Mouse (Mus musculus) adipocyte (in vitro differentiated cells): ENCODE measurements at regions not wholly inside any gene's neighbourhood (a gene's known extent, or its start where the extent isn't known, plus 50 kb on each side); places are given as distances from the start of the nearest gene placed in this dataset.

ENCODE experiments used
- DNase-seq: peaks from one replicate; pipeline ENCODE4 v3.0.0-alpha.2; 2016; ENCODE audit warnings: low spot score

GRCm38 (mm10) chr13:28898900-28899299, 54.6 kb downstream of the Sox4 start:
- DNase-seq = no peak

DNA sequence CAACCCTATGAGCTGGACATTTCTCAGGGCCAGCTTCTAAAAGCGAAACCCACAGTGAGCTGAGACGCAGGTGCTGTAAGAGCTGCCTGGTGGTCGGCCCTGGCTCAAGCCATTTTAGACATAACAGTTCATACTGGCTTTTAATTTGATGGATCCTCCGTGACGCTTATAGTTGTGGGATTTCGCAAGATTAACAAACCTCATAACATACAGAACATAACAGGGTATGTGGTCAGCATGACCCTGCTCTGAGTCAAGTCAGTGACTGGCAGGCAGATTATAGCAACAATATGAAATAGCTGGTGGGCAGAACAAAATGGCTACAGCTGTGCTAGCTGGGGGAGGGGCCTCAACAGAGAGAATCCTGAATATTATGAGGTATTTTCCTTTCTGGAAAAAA, 60.6 kb downstream of the Sox4 start:
- no peak for DNase-seq

GRCm38 (mm10) chr13:28887098-28887497, 66.4 kb downstream of the Sox4 start:
- DNase-seq = no peak

GRCm38 (mm10) chr13:28886691-28887090, 66.8 kb downstream of the Sox4 start:
- DNase-seq = no peak

GRCm38 (mm10) chr13:28885083-28886037, 68.2 kb downstream of the Sox4 start:
- no peak for DNase-seq

- no peak for DNase-seq
Measured at GRCm38 (mm10) chr13:28884191-28884820, 69.2 kb downstream of the Sox4 start.

DNA sequence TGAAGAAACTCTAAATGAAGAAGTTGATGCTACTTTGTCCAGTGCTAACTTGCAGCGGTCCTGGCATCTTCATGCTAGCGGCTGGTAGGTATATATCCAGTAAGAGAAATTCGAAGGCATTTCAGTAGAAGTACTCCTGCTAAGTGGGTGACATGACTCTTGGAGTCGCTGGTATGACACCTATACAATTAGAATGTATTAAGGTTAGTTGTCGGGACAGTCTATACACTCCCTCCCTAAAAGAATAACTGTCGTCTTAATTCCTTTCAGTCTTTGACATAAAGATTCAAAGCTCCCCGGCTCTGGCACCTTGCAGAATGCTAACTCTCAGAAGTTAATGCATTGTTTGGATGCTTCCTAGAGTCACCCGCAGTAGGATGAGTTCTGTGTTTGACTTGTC, 70.1 kb downstream of the Sox4 start:
- DNase-seq = no peak

DNA sequence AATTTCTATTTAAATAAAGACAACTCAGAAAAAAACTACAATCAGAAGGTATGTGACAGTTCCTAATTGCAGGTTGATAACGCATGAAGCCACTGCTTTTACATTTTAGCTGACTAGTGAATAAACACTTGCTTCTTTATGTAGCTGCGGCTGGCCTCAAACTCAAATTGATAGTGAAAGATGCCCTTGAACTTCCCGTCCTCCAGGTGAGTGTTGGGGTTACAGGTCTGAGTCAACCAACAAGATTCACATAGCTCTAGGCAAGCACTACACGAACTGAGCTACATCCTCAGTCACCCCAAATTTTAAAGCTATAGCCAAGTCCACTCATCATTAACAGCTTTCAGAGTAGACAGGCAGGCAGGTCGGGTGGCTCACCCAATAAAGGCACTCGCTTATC, 72.6 kb downstream of the Sox4 start:
- no peak for DNase-seq

- DNase-seq = no peak
Measured at GRCm38 (mm10) chr13:28878692-28879091, 74.8 kb downstream of the Sox4 start.

DNA sequence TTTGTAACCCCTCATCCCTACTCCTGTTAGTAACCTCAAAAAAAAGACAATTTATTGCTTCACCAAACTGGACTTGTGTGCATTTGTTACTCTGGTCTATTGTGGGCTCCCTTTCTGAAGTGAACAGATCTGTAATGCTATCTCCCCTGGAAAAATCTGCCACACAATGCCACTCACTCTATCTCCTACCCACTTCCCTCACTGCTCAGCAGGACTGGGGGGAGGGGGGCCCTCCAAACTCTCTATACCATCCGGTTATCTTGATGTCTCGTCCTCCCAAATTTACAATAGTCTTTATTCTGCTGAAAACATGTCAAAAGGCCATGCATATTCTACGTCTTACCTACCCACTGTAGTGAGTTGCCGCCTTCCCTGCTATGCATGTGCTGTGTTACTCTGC, 76.7 kb downstream of the Sox4 start:
- DNase-seq = no peak

DNA sequence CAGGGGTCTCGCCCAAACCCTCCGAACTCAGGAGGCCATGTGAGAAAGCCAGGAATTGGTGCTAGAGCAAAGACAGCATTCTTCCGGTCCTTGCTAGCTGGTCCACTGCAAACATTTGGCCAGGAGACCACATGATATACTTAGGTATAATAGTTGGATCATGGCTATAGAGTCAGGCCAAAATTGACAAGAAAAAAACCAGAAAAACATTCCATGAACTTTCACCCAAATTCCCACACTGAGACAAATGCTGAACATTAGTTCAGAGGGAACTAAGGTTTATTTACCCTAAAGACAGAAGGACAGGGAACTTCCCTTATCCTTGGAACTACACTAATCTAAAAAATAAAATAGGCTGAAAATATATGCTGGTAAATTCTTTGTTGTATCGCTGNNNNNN, 82.8 kb downstream of the Sox4 start:
- peak; percentile 57 for DNase-seq

DNA sequence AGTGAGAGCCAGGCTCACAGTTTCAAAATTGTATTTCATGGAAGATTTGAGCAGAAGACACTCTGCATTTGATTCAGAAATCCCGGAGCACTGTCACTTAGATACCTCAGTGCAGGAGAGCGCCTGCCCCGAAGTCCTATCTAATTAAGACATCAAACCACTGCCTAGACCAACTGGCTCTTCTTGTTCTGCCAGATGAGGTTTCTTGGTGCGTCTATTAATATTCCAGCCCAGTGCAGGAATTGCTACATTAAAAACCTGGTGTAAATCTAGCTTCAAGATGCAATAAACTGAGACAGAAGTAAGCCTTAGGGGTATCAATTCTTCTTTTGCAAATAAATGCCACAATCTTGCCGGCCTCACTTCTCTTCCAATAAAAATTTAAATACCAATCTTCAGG, 86.3 kb downstream of the Sox4 start:
- no peak for DNase-seq

GRCm38 (mm10) chr13:28866686-28867085, 86.8 kb downstream of the Sox4 start:
- no peak for DNase-seq

DNA sequence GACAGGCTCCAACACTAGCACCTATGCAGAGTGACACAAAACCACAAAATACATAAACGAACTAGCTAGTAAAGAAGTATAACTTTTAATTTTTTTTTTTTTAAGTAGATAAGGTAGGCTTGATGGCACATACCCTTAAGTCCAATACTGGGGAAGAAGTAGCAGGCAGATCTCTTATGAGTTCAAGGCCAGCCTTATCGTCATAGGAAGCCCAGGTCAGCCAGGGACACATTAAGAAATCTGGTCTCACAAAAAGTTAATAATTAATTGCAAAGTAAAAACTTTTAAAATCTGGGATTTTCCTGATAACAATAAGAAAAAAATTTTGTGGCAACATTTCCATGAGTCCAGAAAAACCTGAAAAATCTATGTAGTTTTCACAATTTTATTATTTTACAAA, 92.9 kb downstream of the Sox4 start:
- no peak for DNase-seq

- no peak for DNase-seq
Measured at GRCm38 (mm10) chr13:28859829-28860427, 93.6 kb downstream of the Sox4 start.

DNA sequence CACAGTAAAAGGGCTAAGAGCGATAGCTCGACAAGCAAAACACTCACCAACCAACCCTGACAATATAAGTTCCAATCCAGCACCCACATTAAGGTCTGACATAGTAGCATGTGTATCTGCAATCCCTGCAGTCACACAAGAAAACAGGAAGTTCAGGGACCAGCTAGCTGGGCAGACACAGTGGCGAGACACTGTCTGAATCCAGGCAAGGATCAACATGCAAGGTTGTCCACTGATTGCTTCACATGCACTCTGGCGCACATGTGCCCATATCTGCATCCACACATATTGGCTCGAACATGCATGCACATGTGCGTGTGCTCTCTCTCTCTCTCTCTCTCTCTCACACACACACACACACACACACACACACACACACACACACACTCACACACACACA, 95.5 kb downstream of the Sox4 start:
- DNase-seq = no peak

DNA sequence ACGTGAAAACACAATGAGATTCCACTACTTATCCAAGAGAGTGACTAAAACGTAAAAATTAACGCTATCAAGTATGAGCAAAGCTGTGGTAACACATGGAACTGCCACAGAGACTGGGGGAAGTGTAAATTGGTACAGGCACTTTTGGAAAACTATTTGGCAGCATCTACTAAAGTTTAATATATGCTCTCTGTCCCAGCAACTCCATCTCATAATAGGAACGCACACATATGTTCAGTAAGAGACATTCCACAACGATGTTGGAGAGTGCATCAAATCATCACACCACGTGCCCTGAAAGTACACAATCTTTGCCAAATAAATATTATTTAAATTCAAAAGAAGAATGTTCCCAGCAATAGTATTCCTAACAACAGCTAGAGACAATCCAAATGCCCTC, 96.3 kb downstream of the Sox4 start:
- DNase-seq = no peak

DNA sequence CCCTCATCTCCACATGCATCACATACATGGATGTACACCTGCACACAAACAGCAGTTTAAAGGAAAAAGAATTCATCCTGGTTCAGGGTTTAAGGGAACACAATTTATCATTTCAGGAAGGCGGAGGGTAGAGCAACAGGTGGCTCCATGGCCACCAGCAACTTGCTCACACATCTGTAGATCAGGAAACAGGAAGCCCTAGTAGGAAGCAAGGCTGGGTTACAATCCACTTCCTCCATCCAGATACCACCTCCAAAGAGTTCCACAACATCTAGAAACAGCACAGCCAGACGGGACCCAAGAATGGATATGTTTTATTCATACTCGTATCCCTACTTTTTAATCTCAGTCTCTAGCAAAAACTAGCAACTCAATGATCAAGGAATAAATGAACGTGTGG, 97.0 kb downstream of the Sox4 start:
- DNase-seq = no peak

DNA sequence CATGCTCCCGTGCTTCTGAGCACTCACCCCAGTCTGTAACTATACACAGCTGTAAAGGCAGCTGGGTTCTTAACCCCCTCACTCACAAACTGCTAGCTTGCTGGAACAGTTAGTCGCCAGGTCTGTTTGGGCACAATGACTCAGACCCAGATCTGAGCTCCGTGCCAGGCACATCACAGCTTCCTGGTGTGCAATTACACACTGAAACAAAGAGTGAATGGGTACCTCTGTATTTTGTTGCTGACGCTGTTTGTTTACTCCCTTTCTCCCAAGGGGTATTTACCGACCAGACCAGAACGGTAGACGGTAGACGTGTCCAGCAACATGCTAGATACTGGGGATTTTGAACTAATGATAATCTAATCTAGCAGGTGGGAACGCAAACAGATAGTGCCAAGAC, 99.3 kb downstream of the Sox4 start:
- no peak for DNase-seq

DNA sequence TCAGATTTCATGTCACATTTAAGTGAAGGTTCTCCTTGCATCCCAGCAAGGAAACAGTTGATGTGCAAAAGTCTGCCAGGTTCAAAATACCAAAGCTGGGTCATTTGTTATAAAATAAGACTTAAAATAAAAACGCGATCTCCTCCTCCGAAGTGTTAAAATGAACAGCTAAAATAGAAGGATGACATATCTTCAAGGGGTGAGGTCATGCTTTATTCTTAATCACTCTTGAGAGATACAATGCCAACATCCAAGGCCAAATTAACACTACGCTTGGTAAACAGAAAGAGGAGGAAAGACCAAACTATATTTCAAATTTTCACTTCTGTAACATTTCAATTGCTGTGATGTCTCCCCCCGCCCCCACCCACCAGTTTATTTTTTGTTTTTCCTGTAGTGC, 105.2 kb downstream of the Sox4 start:
- no peak for DNase-seq

DNA sequence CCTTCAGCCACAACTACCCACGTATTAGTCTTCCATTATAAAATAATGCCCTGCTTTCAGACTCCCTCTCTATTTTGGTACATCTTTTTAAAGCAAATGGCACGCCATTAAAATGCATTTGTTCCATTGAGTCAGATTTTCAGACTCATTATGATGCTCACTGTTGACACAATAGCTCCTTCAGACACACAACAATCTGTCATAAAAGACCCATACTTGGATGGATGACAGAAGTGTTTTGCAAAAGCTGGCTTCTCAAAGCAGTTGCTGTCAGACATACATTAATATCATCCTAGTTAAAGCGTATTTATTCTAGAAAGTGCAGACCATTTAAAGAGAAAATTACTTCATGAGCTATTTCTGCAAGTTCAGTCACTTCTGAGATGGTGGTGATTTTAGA, 106.0 kb downstream of the Sox4 start:
- no peak for DNase-seq

GRCm38 (mm10) chr13:28844495-28844894, 109.0 kb downstream of the Sox4 start:
- no peak for DNase-seq

DNA sequence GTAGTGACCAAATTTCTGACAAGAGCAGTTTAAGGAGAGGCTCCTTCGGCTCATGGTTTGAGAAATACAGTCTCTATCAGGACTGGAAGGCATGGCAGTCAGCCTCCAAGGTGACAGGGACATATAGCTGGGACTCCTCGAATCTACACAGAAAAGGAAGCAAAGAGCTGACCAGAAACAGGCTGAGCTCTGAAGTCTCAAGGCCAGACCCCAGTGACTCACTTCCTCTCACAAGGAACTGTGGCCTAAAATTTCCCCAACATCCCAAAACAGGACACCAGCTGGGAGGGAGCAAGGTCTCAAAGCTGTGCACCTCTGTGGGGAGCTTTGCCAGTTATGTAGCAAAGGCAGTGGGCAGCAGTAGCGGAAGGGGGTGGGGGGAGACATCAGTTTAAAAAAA, 110.7 kb downstream of the Sox4 start:
- DNase-seq = no peak
